Mouse (Mus musculus) fibroblast of lung, adult 2 months (primary cell): Measurements from ENCODE around the gene Arl4c.
"Not testable (repeated sequence)": the region's sequence is repeated elsewhere in the genome, so short reads cannot be mapped to it uniquely, and the experiment has no call there.

Experiments used
- DNase-seq: peaks from one replicate; pipeline ENCODE4 v3.0.0-alpha.2; 2011; ENCODE audit warnings: low read depth

Arl4c gene

GRCm38 (mm10) chr1:88655473-88656095 is 46.4 kb downstream of the Arl4c start:
- DNase-seq, result no peak

GRCm38 (mm10) chr1:88654521-88655472 is 47.2 kb downstream of the Arl4c start:
- no peak for DNase-seq

- no peak for DNase-seq
Measured at GRCm38 (mm10) chr1:88653614-88654520, 48.2 kb downstream of the Arl4c start.

- DNase-seq, result no peak
Measured at GRCm38 (mm10) chr1:88652682-88653081, 49.3 kb downstream of the Arl4c start.

GRCm38 (mm10) chr1:88651668-88652067 is 50.4 kb downstream of the Arl4c start:
- DNase-seq, result no peak

GRCm38 (mm10) chr1:88648742-88649141 is 53.3 kb downstream of the Arl4c start:
- no peak for DNase-seq

GRCm38 (mm10) chr1:88645599-88646119 is 56.4 kb downstream of the Arl4c start:
- DNase-seq, result no peak

GRCm38 (mm10) chr1:88644417-88644816 is 57.6 kb downstream of the Arl4c start:
- no peak for DNase-seq

GRCm38 (mm10) chr1:88643181-88643823 is 58.7 kb downstream of the Arl4c start:
- no peak for DNase-seq

GRCm38 (mm10) chr1:88642735-88643134 is 59.3 kb downstream of the Arl4c start:
- DNase-seq, result no peak

GRCm38 (mm10) chr1:88641678-88642215 is 60.3 kb downstream of the Arl4c start:
- no peak for DNase-seq

- no peak for DNase-seq
Measured at GRCm38 (mm10) chr1:88641194-88641593, 60.8 kb downstream of the Arl4c start.

- DNase-seq, result no peak
Measured at GRCm38 (mm10) chr1:88639432-88640281, 62.4 kb downstream of the Arl4c start.

- no peak for DNase-seq
Measured at GRCm38 (mm10) chr1:88638622-88639021, 63.4 kb downstream of the Arl4c start.

GRCm38 (mm10) chr1:88636579-88637161 is 65.4 kb downstream of the Arl4c start:
- not testable (repeated sequence) for DNase-seq

GRCm38 (mm10) chr1:88635659-88636058 is 66.4 kb downstream of the Arl4c start:
- no peak for DNase-seq

GRCm38 (mm10) chr1:88632851-88633250 is 69.2 kb downstream of the Arl4c start:
- DNase-seq, result no peak

GRCm38 (mm10) chr1:88629966-88630488 is 72.0 kb downstream of the Arl4c start:
- no peak for DNase-seq

GRCm38 (mm10) chr1:88625190-88625589 is 76.8 kb downstream of the Arl4c start:
- no peak for DNase-seq

- no peak for DNase-seq
Measured at GRCm38 (mm10) chr1:88624376-88624775, 77.6 kb downstream of the Arl4c start.
